Mouse (Mus musculus) G1E (cell line): ENCODE data around the gene Elovl2.

Source experiments
- CTCF ChIP-seq: IDR thresholded peaks from 2 replicates; pipeline ENCODE4 v1.5.1; 2012; ENCODE audit warnings: low read depth, low read length, inconsistent platforms, mixed read lengths
- GATA1 ChIP-seq: IDR thresholded peaks from 2 replicates; pipeline ENCODE4 v1.6.1; 2012; ENCODE audit warnings: borderline replicate concordance, low read length, inconsistent platforms, mixed read lengths

DNA sequence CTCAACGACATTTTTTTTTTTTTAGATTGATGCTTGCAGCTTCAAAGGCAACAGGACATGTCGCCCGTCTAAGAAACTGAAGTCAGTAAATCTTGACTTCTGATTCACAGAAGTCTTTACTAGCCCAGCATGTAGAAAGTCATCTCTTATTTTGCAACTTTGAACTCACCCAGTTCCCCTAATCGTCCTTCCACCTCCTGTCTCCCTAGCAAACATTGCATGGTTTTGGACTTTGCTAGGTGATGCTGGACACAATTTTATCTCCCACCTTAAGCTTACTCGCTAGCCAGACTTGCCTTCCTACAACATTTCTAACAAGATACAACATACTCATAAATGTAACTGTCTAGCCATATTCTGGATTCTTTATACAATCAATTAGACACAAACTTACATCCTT is 7.9 kb upstream of the Elovl2 start:
- TF ChIP-seq CTCF (no peak), GATA1 (no peak)
